Mouse (Mus musculus) lung, postnatal 25 days (tissue): ENCODE data around the gene Nfasc.
A peak's percentile ranks its signal among the peaks of the same experiment; 100 is the strongest.

ENCODE experiments used
- DNase-seq: peaks from one replicate; pipeline ENCODE4 v3.0.0; 2022; ENCODE audit warnings: low spot score

Nfasc gene

GRCm38 (mm10) chr1:132641049-132641795, 100.4 kb downstream of the Nfasc start:
- DNase-seq, result no peak

GRCm38 (mm10) chr1:132640256-132640655, 101.3 kb downstream of the Nfasc start:
- DNase-seq, result no peak

- DNase-seq, result no peak
Observed at GRCm38 (mm10) chr1:132637346-132637745, 104.3 kb downstream of the Nfasc start.

GRCm38 (mm10) chr1:132629611-132630370, 111.8 kb downstream of the Nfasc start:
- peak; percentile 3 for DNase-seq

- DNase-seq, result no peak
Observed at GRCm38 (mm10) chr1:132628599-132628998, 113.0 kb downstream of the Nfasc start.

GRCm38 (mm10) chr1:132628183-132628582, 113.4 kb downstream of the Nfasc start:
- no peak for DNase-seq

GRCm38 (mm10) chr1:132626125-132626756, 115.4 kb downstream of the Nfasc start:
- DNase-seq, result no peak

- no peak for DNase-seq
Observed at GRCm38 (mm10) chr1:132625034-132625433, 116.6 kb downstream of the Nfasc start.

- DNase-seq, result no peak
Observed at GRCm38 (mm10) chr1:132624466-132624865, 117.1 kb downstream of the Nfasc start.

- no peak for DNase-seq
Observed at GRCm38 (mm10) chr1:132623641-132624336, 117.8 kb downstream of the Nfasc start.

- no peak for DNase-seq
Observed at GRCm38 (mm10) chr1:132612066-132612465, 129.5 kb downstream of the Nfasc start.

GRCm38 (mm10) chr1:132609048-132609634, 132.5 kb downstream of the Nfasc start:
- peak; percentile 36 for DNase-seq

- DNase-seq, result no peak
Observed at GRCm38 (mm10) chr1:132602161-132602560, 139.4 kb downstream of the Nfasc start.

GRCm38 (mm10) chr1:132598024-132598423, 143.6 kb downstream of the Nfasc start:
- no peak for DNase-seq

GRCm38 (mm10) chr1:132595741-132596140, 145.9 kb downstream of the Nfasc start:
- DNase-seq, result no peak

GRCm38 (mm10) chr1:132594587-132594986, 147.0 kb downstream of the Nfasc start:
- DNase-seq, result peak; percentile 29

- DNase-seq, result no peak
Observed at GRCm38 (mm10) chr1:132592145-132592544, 149.5 kb downstream of the Nfasc start.

GRCm38 (mm10) chr1:132591399-132591930, 150.1 kb downstream of the Nfasc start:
- DNase-seq, result no peak

- no peak for DNase-seq
Observed at GRCm38 (mm10) chr1:132586679-132587201, 154.9 kb downstream of the Nfasc start.

GRCm38 (mm10) chr1:132585376-132585775, 156.2 kb downstream of the Nfasc start:
- no peak for DNase-seq

- no peak for DNase-seq
Observed at GRCm38 (mm10) chr1:132582998-132583604, 158.5 kb downstream of the Nfasc start.
